Mouse (Mus musculus) T-cell, adult 66 days (primary cell): Measurements from ENCODE around the gene Gm20918. TPM values are rescaled to one million over a fixed set of nuclear protein-coding genes. Genes with fewer than 3 reads are reported as not detected.

Source experiments
- total RNA-seq, 2 experiments: library from RNA; stranded (reverse); gene quantifications; 3 replicates in 1 of 2; 4 replicates in 1 of 2; pipeline ENCODE4 v1.2.4; 2023

Gene Gm20918
- not detected for total RNA-seq

DNA sequence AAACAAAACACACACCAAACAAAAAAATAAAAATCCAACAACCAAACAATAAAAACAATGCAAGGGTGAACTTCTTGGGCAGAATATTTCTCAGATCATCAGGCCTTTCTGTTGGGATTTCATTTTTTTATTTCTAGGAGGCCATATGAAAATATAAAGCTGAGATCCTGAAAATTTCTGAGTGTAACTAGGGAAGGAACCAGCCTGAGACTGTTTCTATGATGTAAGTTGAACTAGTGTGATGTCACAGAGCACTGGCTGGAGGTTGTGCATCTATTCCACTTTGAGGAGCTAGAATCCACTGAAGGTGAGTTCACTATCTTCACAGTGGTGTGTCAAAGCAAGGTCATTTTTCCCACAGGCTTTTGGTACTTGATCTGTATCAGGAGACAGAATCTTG lies at the start of gene Gm20918:
Gene Gm20918, plus strand, starts transcription at position 301 of the 400 bp plus-strand sequence.

Other genes starting within 250 kb of the Gm20918 start
- not detected for gene Gm21820, start 205.5 kb downstream of the Gm20918 start, total RNA-seq